Mouse (Mus musculus): Measurements from ENCODE around the gene Fam184b.

Fam184b gene

DNA sequence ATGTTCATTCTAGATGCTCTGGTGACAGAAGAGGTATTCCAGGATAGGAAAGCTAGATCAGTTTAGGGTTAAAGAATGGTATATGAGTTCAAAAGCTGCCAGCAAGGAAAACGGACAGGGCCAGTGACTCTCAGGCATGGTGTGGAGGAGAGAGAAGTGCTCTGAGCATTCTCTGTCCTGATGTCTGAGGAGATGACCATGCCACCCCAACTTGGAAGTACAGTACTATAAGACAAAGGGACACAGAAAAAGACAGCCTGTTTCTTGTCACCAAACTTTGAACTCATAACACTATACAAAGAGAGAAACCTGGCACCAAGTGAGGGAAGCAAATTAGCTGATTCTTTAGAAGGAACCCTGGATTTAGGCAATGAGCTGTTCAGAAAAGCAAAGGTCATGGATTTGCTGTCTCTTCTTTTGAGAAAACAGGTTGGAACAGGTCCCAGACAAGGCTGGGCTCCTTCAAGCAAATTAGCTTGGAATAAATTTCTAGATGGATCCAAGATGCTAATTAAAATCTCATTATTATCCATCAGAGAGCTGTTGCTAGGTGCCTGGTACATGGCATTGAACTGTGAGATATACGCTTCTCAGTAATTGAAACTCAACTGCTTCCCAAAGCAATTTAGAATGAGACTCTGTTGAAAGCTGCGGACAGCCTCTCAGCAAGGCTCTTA is 43.9 kb downstream of the Fam184b start:
- DNase-seq (ENCODE audit: extremely low spot score): no peak

DNA sequence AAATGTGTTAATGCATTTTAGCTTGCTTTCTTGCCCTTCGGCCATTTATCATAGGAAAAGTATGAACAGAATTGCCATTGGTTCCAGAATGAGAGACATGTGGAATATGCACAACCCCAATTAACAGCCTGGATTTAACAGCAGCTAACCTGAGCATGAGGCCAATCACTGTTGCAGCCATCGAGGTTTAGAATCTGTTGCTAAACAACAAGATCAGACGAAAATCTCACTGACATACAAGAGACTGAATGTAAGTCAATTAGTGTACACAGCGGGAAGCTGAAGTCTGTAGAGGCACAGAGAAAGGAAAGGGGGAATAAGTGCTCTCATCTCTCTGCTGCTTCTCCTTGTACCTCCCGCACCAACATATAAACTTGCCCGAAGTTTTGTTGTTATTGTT is 46.1 kb downstream of the Fam184b start:
- DNase-seq (ENCODE audit: extremely low spot score): no peak

GRCm38 (mm10) chr5:45590094-45590493 is 49.3 kb downstream of the Fam184b start:
- no peak for DNase-seq (ENCODE audit: extremely low spot score)

- DNase-seq (ENCODE audit: extremely low spot score): no peak
Measured at GRCm38 (mm10) chr5:45584601-45585000, 54.8 kb downstream of the Fam184b start.

DNA sequence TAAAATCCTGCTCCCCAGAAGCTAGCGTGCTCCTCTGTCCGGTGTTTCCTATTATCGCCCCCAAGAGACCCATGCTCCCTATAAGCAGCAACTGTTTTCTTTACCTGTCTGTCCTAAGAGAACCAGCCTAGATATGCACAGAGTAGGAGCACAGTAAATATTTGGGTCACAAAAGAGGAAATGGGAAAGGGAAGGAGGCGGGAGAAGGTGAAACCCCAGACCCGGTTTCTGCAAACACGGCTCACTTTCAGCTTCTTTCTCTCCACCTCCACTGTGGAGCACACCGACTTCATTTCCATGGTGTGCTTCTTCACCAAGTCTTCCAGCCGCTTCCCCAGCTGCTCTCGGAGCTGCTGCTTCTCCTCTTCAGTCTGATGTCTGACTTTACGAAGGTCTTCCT is 59.1 kb downstream of the Fam184b start:
- no peak for DNase-seq (ENCODE audit: extremely low spot score)

- no peak for DNase-seq (ENCODE audit: extremely low spot score)
Measured at GRCm38 (mm10) chr5:45577376-45577775, 62.0 kb downstream of the Fam184b start.

- no peak for DNase-seq (ENCODE audit: extremely low spot score)
Measured at GRCm38 (mm10) chr5:45576716-45577115, 62.7 kb downstream of the Fam184b start.

GRCm38 (mm10) chr5:45572816-45573215 is 66.6 kb downstream of the Fam184b start:
- DNase-seq (ENCODE audit: extremely low spot score): peak; percentile 31

- DNase-seq (ENCODE audit: extremely low spot score): no peak
Measured at GRCm38 (mm10) chr5:45565829-45566228, 73.6 kb downstream of the Fam184b start.

DNA sequence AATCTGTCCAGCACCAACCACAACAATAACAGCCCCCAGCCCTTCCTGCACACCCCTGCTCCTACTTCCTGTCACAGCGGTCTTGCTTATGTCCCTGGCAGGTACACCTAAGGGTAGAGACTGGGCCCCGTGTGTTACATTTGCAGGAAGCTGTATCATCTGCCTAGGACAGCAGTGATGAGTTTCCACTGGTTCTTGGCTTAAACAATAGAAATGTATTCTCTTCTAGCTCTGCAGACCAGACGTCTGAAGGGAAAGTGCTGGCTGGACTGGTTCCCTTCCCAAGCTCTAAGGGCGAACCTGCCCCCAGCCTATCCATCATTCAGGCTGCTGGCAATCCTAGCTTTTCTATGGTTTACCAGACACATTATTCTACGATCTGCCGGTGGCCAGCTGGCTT is 75.4 kb downstream of the Fam184b start:
- no peak for DNase-seq (ENCODE audit: extremely low spot score)

GRCm38 (mm10) chr5:45549586-45549985 is 89.8 kb downstream of the Fam184b start:
- no peak for DNase-seq (ENCODE audit: extremely low spot score)

DNA sequence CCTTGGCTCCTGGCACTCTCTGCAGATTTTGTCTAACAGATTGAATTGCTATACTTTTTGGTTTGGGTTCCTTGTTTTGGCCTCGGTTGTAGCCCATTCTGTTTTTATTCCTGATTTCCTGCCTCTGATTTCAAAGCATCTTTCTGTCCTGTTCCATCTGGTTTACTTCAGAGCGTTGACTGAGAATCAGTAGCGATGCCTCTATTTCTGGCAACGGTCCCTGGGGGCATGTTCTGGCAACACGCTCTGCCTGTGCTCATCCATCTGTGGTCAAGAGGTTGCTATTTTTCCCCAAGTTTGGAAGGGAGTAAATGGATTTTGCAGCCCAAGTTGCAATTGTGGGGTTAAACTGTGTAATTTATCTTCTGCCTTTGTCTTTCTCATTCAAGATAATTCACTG is 96.0 kb downstream of the Fam184b start:
- peak; percentile 19 for DNase-seq (ENCODE audit: extremely low spot score)

GRCm38 (mm10) chr5:45539502-45539901 is 99.9 kb downstream of the Fam184b start:
- no peak for DNase-seq (ENCODE audit: extremely low spot score)

GRCm38 (mm10) chr5:45535177-45535576 is 104.2 kb downstream of the Fam184b start:
- no peak for DNase-seq (ENCODE audit: extremely low spot score)

- peak; percentile 83 for DNase-seq (ENCODE audit: extremely low spot score)
Measured at GRCm38 (mm10) chr5:45534319-45535098, 104.9 kb downstream of the Fam184b start.

DNA sequence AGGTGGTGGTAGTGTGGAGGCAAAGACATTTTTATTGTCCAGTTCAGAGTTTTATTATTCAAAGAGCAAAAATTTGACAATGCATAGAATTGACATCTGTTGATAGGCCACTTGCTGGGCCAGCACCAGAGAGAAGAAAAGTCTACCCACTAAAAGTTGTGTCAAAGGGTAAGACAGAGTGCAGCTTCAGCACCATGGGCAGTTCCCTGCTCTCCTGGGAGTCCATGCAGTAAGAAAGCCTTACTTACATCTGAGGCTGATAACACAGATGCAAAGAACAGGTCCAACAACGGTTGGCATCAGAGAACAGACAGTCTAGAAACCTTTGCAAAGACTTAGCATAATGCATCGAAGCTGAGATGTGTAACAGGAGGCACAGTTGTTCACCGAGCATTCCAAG is 109.7 kb downstream of the Fam184b start:
- DNase-seq (ENCODE audit: extremely low spot score): no peak

DNA sequence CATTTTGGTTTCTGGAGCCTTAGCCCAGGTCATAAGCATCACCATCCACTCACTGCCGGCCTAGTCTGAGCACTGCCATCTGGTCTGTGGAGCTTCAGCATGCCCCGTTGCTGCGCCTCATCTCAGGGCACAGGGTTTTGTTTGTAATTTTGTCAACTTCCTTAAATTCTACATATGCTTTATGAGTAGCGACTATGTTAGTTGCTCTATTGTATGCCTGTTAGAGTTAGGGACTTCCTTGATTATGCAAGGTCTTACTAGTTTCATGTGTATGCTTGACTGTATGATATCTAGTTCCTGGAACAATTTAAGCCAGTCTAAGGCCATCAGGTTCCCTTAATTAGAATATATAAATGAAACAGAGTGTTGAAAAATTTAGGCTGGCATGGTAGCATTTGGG is 113.1 kb downstream of the Fam184b start:
- no peak for DNase-seq (ENCODE audit: extremely low spot score)

GRCm38 (mm10) chr5:45525101-45525500 is 114.3 kb downstream of the Fam184b start:
- DNase-seq (ENCODE audit: extremely low spot score): no peak

DNA sequence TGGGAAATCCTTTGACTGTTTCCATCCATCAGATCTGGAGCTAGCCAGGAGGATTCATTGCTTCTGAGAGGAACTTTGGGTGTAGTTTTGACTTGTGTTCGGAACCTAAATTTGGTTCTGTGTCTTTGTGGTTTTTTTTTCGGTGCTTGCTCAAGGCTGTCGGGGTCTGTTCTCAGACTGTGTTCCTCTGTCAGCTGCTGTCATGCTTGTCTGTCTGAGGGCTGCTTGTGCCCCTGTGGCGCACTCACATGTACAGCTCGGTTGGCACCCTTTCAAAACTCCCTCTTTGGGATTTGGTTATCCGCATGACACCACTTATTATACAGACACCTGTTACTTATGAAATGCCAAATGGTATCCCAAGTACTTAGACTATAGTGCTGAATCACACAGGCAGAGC is 117.8 kb downstream of the Fam184b start:
- DNase-seq (ENCODE audit: extremely low spot score): no peak

- no peak for DNase-seq (ENCODE audit: extremely low spot score)
Measured at GRCm38 (mm10) chr5:45520809-45521110, 118.7 kb downstream of the Fam184b start.

GRCm38 (mm10) chr5:45519960-45520808 is 119.2 kb downstream of the Fam184b start, which contains the start of gene Med28:
Gene Med28, plus strand, starts transcription at chr5:45520229.
- DNase-seq (ENCODE audit: extremely low spot score): peak; percentile 92

DNA sequence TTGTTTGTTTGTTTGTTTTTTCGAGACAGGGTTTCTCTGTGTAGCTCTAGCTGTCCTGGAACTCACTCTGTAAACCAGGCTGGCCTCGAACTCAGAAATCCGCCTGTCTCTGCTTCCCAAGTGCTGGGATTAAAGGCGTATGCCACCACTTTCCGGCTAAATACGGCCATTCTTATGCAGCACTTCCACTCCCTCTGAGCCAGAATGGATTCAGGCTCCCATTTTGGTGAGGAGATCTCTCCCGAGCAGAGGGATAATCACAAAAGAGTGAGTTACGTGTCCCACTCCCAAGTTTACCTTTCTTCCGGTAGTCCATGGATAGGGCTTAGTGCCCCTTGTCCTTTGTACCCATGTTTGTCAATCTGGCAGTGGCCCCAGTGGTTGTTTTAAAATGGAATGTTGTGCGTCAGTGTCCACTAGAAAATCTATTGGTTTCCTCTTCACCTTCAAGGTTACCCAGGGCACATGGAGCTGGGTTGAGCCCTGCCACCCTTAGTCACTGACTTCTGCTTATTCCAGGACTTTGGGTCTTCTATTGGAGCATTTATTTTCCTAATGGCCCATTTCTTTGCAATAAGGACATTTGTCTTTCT is 124.2 kb downstream of the Fam184b start:
- no peak for DNase-seq (ENCODE audit: extremely low spot score)

All from embryo, embryonic 9.5 days (tissue).